Mouse (Mus musculus) E14TG2a.4 (cell line): ENCODE data around the gene Dnttip1.

Source experiments
- CTCF ChIP-seq: conservative IDR thresholded peaks from 2 replicates; pipeline ENCODE4 v1.5.1; 2014; ENCODE audit warnings: low read length
- NANOG ChIP-seq: IDR thresholded peaks from 2 replicates; pipeline ENCODE4 v1.6.1; 2014; ENCODE audit warnings: borderline replicate concordance, low read length, mixed read lengths

DNA sequence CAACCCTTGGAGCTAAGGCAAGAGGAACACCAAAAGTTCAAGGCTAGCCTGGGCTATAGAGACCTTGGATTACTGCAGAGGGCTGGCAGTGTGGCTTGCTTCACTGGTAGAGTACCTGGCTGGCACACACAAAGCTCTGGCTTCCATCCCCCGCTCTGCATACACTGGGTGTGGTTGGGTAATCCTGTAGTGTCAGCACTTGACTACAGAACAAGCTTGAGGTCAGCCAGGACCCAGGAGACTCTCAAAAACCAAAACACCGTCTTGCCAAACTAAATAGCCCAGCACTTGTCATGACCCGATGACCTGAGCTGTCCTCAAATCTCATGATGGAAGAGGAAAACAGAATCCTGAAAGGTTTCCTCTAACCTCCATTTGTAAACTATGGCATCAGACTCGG is 44.7 kb downstream of the Dnttip1 start:
- TF ChIP-seq CTCF (no peak), NANOG (no peak)
